Mouse (Mus musculus): Measurements from ENCODE around the gene Ryk. TPM values are rescaled to one million over a fixed set of nuclear protein-coding genes. Genes with fewer than 3 reads are reported as not detected.

Gene Ryk
- polyA plus RNA-seq, 1 experiment: 10.7 TPM

DNA sequence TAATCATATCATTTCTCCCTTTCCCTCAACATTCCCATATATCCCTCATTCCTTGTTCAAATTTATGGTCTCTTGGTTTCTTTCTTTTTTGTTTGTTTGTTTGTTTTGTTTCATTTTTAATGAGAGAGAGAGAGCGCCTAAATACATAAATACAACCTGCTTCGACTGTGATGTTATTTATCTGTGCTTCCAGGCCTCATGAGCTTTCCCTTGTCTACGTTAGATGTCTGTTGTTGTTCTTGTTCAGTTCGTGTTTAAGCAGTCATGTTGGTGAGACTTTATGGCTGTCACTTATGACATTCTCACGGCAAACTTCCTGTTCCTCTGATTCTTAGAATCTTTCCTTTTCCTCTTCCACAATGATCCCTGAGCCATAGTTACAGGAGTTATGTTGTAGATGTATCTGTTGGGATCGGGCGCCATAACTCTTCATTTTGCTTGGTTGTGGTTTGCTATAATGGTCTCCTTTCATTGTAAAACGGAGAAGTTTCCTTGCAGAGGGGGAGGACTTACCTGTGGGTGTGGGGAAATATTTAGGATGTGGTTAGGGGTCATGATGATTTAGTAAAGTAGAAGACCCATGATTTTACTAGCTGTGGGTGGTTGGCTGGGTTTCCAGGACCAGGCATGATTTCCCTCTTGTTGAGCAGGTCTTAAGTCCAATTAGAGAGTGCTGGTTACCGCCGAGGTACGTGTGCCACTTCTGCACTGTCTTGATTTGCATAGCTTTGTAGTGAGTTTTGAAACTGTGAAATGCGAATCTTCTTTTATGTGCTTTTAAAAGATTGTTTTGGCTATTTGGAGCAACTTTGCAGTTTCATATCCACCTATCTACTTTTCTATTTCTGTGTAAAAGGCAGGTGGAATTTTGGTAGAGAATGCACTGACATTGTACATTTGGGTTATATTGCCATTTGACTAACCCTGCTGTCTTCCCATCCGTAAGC lies 17.6 kb downstream of the Ryk start:
- Histone ChIP-seq H3K4me1 (replicated peaks; ENCODE audit: control insufficient read depth, insufficient read depth, low read length) (no peaks in the 10 kb centered on the region), H3K27ac (ENCODE audit: control insufficient read depth, insufficient read depth, low read length) (no peak overlapping the region), H3K27me3 (ENCODE audit: control insufficient read depth, insufficient read depth, low read length) (no peaks in the 10 kb centered on the region), H3K4me3 (ENCODE audit: control insufficient read depth, insufficient read depth, low read length) (no peak overlapping the region), H3K36me3 (ENCODE audit: control insufficient read depth, insufficient read depth, low read length) (no peaks in the 10 kb centered on the region)
- no peak for DNase-seq
- 71% methylated on average over 13 of the region's 13 CpGs for whole genome bisulfite sequencing
- TF ChIP-seq CTCF (IDR thresholded peaks at IDR 0.05; ENCODE audit: borderline replicate concordance, control insufficient read depth, extremely low read depth, insufficient read depth, low read length, poor library complexity): no peak
- no peak for TF ChIP-seq POLR2A (IDR thresholded peaks at IDR 0.05; ENCODE audit: control insufficient read depth, extremely low read depth, insufficient read depth, low read length, poor library complexity)

DNA sequence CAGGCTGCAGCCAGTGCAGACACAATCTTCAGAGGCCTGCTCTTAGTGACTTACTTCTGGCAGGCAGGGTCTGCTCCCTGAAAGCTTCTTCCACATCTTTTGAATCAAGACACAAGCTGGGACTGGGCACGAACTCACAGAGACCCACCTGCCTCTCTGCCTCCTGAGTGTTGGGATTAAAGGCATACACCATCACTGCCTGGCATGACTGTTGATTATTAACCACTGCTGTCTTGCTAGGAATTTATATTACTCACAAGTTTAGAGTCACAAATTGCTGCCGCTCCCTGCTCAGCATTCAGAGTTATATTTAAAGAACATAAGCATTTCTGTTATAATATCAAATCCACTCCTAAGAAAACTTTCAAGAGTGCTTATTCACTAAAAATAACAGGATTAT lies 23.1 kb downstream of the Ryk start:
- Histone ChIP-seq H3K27ac (ENCODE audit: control insufficient read depth, insufficient read depth, low read length) (no peak overlapping the region), H3K36me3 (ENCODE audit: control insufficient read depth, insufficient read depth, low read length) (no peaks in the 10 kb centered on the region), H3K4me3 (ENCODE audit: control insufficient read depth, insufficient read depth, low read length) (no peak overlapping the region), H3K4me1 (replicated peaks; ENCODE audit: control insufficient read depth, insufficient read depth, low read length) (no peaks in the 10 kb centered on the region), H3K27me3 (ENCODE audit: control insufficient read depth, insufficient read depth, low read length) (no peaks in the 10 kb centered on the region)
- 91% methylated on average over 2 of the region's 2 CpGs for WGBS
- TF ChIP-seq CTCF (IDR thresholded peaks at IDR 0.05; ENCODE audit: borderline replicate concordance, control insufficient read depth, extremely low read depth, insufficient read depth, low read length, poor library complexity) (no peak), POLR2A (IDR thresholded peaks at IDR 0.05; ENCODE audit: control insufficient read depth, extremely low read depth, insufficient read depth, low read length, poor library complexity) (no peak)
- DNase-seq: no peak

GRCm38 (mm10) chr9:102858283-102858682 lies 23.6 kb downstream of the Ryk start:
- Histone ChIP-seq H3K36me3 (ENCODE audit: control insufficient read depth, insufficient read depth, low read length) (no peaks in the 10 kb centered on the region), H3K4me1 (replicated peaks; ENCODE audit: control insufficient read depth, insufficient read depth, low read length) (no peaks in the 10 kb centered on the region), H3K27ac (ENCODE audit: control insufficient read depth, insufficient read depth, low read length) (no peak overlapping the region), H3K27me3 (ENCODE audit: control insufficient read depth, insufficient read depth, low read length) (no peaks in the 10 kb centered on the region), H3K4me3 (ENCODE audit: control insufficient read depth, insufficient read depth, low read length) (no peak overlapping the region)
- DNase-seq: no peak
- 88% methylated on average over 5 of the region's 5 CpGs for WGBS
- no peak for TF ChIP-seq CTCF (IDR thresholded peaks at IDR 0.05; ENCODE audit: borderline replicate concordance, control insufficient read depth, extremely low read depth, insufficient read depth, low read length, poor library complexity)
- no peak for TF ChIP-seq POLR2A (IDR thresholded peaks at IDR 0.05; ENCODE audit: control insufficient read depth, extremely low read depth, insufficient read depth, low read length, poor library complexity)

GRCm38 (mm10) chr9:102859399-102859798 lies 24.7 kb downstream of the Ryk start:
- no peak for TF ChIP-seq CTCF (IDR thresholded peaks at IDR 0.05; ENCODE audit: borderline replicate concordance, control insufficient read depth, extremely low read depth, insufficient read depth, low read length, poor library complexity)
- no peak for TF ChIP-seq POLR2A (IDR thresholded peaks at IDR 0.05; ENCODE audit: control insufficient read depth, extremely low read depth, insufficient read depth, low read length, poor library complexity)
- no peak for DNase-seq
- Histone ChIP-seq H3K27ac (ENCODE audit: control insufficient read depth, insufficient read depth, low read length) (no peak overlapping the region), H3K4me1 (replicated peaks; ENCODE audit: control insufficient read depth, insufficient read depth, low read length) (no peaks in the 10 kb centered on the region), H3K36me3 (ENCODE audit: control insufficient read depth, insufficient read depth, low read length) (no peaks in the 10 kb centered on the region), H3K4me3 (ENCODE audit: control insufficient read depth, insufficient read depth, low read length) (no peak overlapping the region), H3K27me3 (ENCODE audit: control insufficient read depth, insufficient read depth, low read length) (no peaks in the 10 kb centered on the region)
- WGBS: 98% methylated on average over 5 of the region's 5 CpGs

- H3K27me3 ChIP-seq (ENCODE audit: control insufficient read depth, insufficient read depth, low read length): no peaks in the 10 kb centered on the region
- H3K36me3 ChIP-seq (ENCODE audit: control insufficient read depth, insufficient read depth, low read length): no peaks in the 10 kb centered on the region
- H3K4me3 ChIP-seq (ENCODE audit: control insufficient read depth, insufficient read depth, low read length): no peak overlapping the region
- no peak overlapping the region for H3K27ac ChIP-seq (ENCODE audit: control insufficient read depth, insufficient read depth, low read length)
- H3K4me1 ChIP-seq (replicated peaks; ENCODE audit: control insufficient read depth, insufficient read depth, low read length): 0 out of 2 replicates have a peak, but pooled peaks cover 1% of the 10 kb centered on the region
- TF ChIP-seq CTCF (IDR thresholded peaks at IDR 0.05; ENCODE audit: borderline replicate concordance, control insufficient read depth, extremely low read depth, insufficient read depth, low read length, poor library complexity): no peak
- no peak for TF ChIP-seq POLR2A (IDR thresholded peaks at IDR 0.05; ENCODE audit: control insufficient read depth, extremely low read depth, insufficient read depth, low read length, poor library complexity)
- 31% methylated on average over 10 of the region's 10 CpGs for WGBS
- no peak for DNase-seq
These were observed 25.2 kb downstream of the Ryk start for GRCm38 (mm10) chr9:102859963-102860362.

DNA sequence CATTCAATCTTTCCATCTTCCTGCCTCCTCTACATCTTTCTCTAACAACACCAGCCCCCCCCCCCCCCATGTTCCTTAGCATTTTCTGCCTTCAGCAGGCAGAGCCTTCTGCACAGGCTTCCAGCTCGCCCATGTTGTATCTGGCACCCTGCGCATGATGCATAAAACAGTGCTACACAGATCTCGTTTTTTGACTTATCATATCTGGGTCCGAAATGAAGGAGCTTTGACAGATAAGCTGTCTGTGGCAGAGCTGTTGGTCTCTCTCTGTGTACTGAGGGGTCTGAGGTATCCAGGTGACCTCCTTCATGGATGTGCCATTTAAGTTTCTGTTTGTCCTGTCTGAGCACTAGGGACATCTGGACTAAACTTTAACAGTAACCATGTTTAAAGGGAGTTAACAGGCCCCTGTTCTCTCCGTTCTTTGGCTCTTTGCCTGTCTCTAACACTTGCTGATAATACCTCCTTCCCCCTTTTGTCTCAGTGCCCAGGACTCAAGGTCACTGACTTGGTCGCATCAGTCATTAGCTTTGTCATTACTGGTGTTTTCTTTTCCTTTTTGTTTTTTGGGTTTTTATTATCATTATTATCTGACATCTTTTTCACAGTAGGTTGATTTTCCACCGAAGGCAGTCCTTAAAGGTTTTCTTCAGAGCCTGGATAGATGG lies 26.2 kb downstream of the Ryk start:
- H3K4me3 ChIP-seq (ENCODE audit: control insufficient read depth, insufficient read depth, low read length): no peak overlapping the region
- no peak for TF ChIP-seq CTCF (IDR thresholded peaks at IDR 0.05; ENCODE audit: borderline replicate concordance, control insufficient read depth, extremely low read depth, insufficient read depth, low read length, poor library complexity)
- TF ChIP-seq POLR2A (IDR thresholded peaks at IDR 0.05; ENCODE audit: control insufficient read depth, extremely low read depth, insufficient read depth, low read length, poor library complexity): no peak
- 0 out of 2 replicates have a peak, but pooled peaks cover 3% of the 10 kb centered on the region for H3K4me1 ChIP-seq (replicated peaks; ENCODE audit: control insufficient read depth, insufficient read depth, low read length)
- H3K27ac ChIP-seq (ENCODE audit: control insufficient read depth, insufficient read depth, low read length): no peak overlapping the region
- H3K36me3 ChIP-seq (ENCODE audit: control insufficient read depth, insufficient read depth, low read length): no peaks in the 10 kb centered on the region
- WGBS: 90% methylated on average over 7 of the region's 7 CpGs
- no peak for DNase-seq
- H3K27me3 ChIP-seq (ENCODE audit: control insufficient read depth, insufficient read depth, low read length): no peaks in the 10 kb centered on the region
